Comparison of ENCODE assay signal across 15 mouse cellular contexts in the genomic region with DNA sequence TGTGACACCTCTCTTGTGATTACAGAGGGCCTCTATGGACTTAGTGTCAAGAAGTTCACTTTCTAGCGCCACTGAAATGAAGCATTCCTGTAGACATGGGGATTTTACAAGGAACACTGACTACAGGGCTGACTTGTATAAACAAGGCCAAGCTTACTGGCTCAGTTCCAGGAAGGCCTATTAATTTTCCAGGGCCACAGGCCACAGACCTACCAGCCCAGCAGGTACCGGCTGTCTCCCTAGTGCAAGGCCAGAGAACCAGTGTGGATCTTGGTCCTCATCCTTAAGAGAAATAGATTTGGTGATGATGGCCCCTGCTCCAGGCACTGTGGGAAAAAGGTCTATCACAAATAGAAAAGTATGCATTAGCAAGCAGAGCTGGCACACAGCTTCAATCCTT.
DNase-seq lines count a peak whose midpoint lies in the region; ATAC-seq and TF ChIP-seq lines count a peak whose summit lies in the region.
"Had no signal": no experiment of that assay in that cellular context is flagged by ENCODE, and none has a peak within 500 bp of the region (broad histone marks: within the 10 kb centered on the region; RNA-seq: fewer than 3 reads in every experiment).

No protein-coding gene starts in this region.

- no peak for TF ChIP-seq CTCF in lung, postnatal 0 days (IDR thresholded peaks at IDR 0.05)
- TF ChIP-seq CTCF in lung, adult 2 months (IDR thresholded peaks at IDR 0.05; ENCODE audit: insufficient read depth, low read length): no peak

- no peaks in the 10 kb centered on the region for H3K9me3 ChIP-seq in lung, postnatal 0 days (ENCODE audit: low read length)
- H3K9me3 ChIP-seq in stomach, embryonic 16.5 days (replicated peaks; ENCODE audit: control insufficient read depth, low read length): no peaks in the 10 kb centered on the region
- peaks cover 2% of the 10 kb centered on the region; the same call in 1 of the 2 replicates for H3K9me3 ChIP-seq in heart, embryonic 11.5 days (replicated peaks; ENCODE audit: control insufficient read depth, low read length)
- H3K9me3 ChIP-seq: midbrain, embryonic 15.5 days had no signal

- no peak overlapping the region for H3K4me2 ChIP-seq in lung, postnatal 0 days (replicated peaks; ENCODE audit: low read depth, low read length)
- no peak overlapping the region for H3K4me2 ChIP-seq in stomach, embryonic 16.5 days (ENCODE audit: low read depth, low read length)
- no peak overlapping the region for H3K4me2 ChIP-seq in heart, embryonic 11.5 days
- H3K4me2 ChIP-seq: liver, embryonic 11.5 days; midbrain, embryonic 15.5 days had no signal

- TF ChIP-seq POLR2A in lung, adult 2 months (IDR thresholded peaks at IDR 0.05; ENCODE audit: borderline replicate concordance, extremely low read depth, low read depth, low read length): no peak

- H3K27me3 ChIP-seq in lung, postnatal 0 days (replicated peaks; ENCODE audit: insufficient read depth, low read length): no peaks in the 10 kb centered on the region
- no peaks in the 10 kb centered on the region for H3K27me3 ChIP-seq in stomach, embryonic 16.5 days (ENCODE audit: control insufficient read depth, insufficient read depth, low read length)
- H3K27me3 ChIP-seq in heart, embryonic 11.5 days (ENCODE audit: control insufficient read depth, insufficient read depth, low read length): peaks cover 22% of the 10 kb centered on the region
- H3K27me3 ChIP-seq: midbrain, embryonic 15.5 days had no signal

- H3K9ac ChIP-seq in lung, postnatal 0 days (replicated peaks; ENCODE audit: low read depth): no peak overlapping the region
- no peak overlapping the region for H3K9ac ChIP-seq in stomach, embryonic 16.5 days (ENCODE audit: low read length)
- H3K9ac ChIP-seq in heart, embryonic 11.5 days (ENCODE audit: low read depth, low read length): no peak overlapping the region
- H3K9ac ChIP-seq: midbrain, embryonic 15.5 days had no signal

- no peaks in the 10 kb centered on the region for H3K4me1 ChIP-seq in lung, postnatal 0 days (ENCODE audit: insufficient read depth, low read depth, low read length)
- no peaks in the 10 kb centered on the region for H3K4me1 ChIP-seq in lung, adult 2 months (ENCODE audit: control insufficient read depth, insufficient read depth, low read length)
- 0 out of 2 replicates have a peak, but pooled peaks cover 5% of the 10 kb centered on the region for H3K4me1 ChIP-seq in stomach, embryonic 16.5 days (ENCODE audit: control insufficient read depth, insufficient read depth, low read length)
- peaks cover 6% of the 10 kb centered on the region; the same call in 1 of the 2 replicates for H3K4me1 ChIP-seq in heart, embryonic 11.5 days (ENCODE audit: control insufficient read depth, insufficient read depth, low read length)
- H3K4me1 ChIP-seq: midbrain, embryonic 15.5 days had no signal

- peak; percentile 5 for DNase-seq in cerebellum, adult 9-11 months
- no peak for DNase-seq in cerebellum, adult 11-12 months
- DNase-seq in lung, postnatal 0 days (ENCODE audit: low spot score): peak; percentile 14
- no peak for DNase-seq in lung, adult 2 months
- DNase-seq in forelimb bud, embryonic 11.5 days (ENCODE audit: low read depth, low spot score): peak; percentile 29
- DNase-seq in left cerebral cortex, postnatal 14 days (ENCODE audit: low spot score in 2 of 2): no peak
- DNase-seq: B cell, adult 2 months; cerebellum, adult 11 months; heart, adult 18-20 months had no signal

- ATAC-seq in lung, postnatal 0 days: no peak
- ATAC-seq in stomach, embryonic 16.5 days (ENCODE audit: insufficient read depth, low FRiP score): peak; percentile 69; the same call in 1 of the 2 replicates
- ATAC-seq in heart, embryonic 11.5 days (replicated peaks; ENCODE audit: insufficient number of reproducible peaks, low FRiP score, low TSS enrichment): no peak
- ATAC-seq: hindbrain, postnatal 0 days; midbrain, embryonic 15.5 days had no signal

- 18% methylated on average over 2 of the region's 2 CpGs for WGBS in lung, postnatal 0 days
- WGBS in lung, adult 2 months: 44% methylated on average over 2 of the region's 2 CpGs
- WGBS in stomach, embryonic 16.5 days: 19% methylated on average over 2 of the region's 2 CpGs
- WGBS in heart, embryonic 11.5 days (ENCODE audit: insufficient replicate concordance): 30% methylated on average over 2 of the region's 2 CpGs

- no peaks in the 10 kb centered on the region for H3K36me3 ChIP-seq in lung, postnatal 0 days (ENCODE audit: insufficient read depth, low read length)
- H3K36me3 ChIP-seq in stomach, embryonic 16.5 days (ENCODE audit: control insufficient read depth, insufficient read depth, low read length): no peaks in the 10 kb centered on the region
- H3K36me3 ChIP-seq in heart, embryonic 11.5 days (ENCODE audit: control insufficient read depth, insufficient read depth, low read length): no peaks in the 10 kb centered on the region
- H3K36me3 ChIP-seq: midbrain, embryonic 15.5 days had no signal

- intact Hi-C loops in left cerebral cortex, postnatal 14 days (cut with DNase I): no loop called here

- TF ChIP-seq EP300 in lung, postnatal 0 days (IDR thresholded peaks at IDR 0.05): no peak

- H3K27ac ChIP-seq in lung, postnatal 0 days (ENCODE audit: low read length): no peak overlapping the region
- no peak overlapping the region for H3K27ac ChIP-seq in stomach, embryonic 16.5 days (ENCODE audit: low read length)
- no peak overlapping the region for H3K27ac ChIP-seq in heart, embryonic 11.5 days (ENCODE audit: low read depth, low read length)
- H3K27ac ChIP-seq: hindbrain, postnatal 0 days; macrophage; midbrain, embryonic 15.5 days had no signal

- no peak overlapping the region for H3K4me3 ChIP-seq in lung, postnatal 0 days (ENCODE audit: low read depth, low read length)
- H3K4me3 ChIP-seq in lung, adult 2 months (replicated peaks; ENCODE audit: extremely low read depth, low read depth, low read length): no peak overlapping the region
- H3K4me3 ChIP-seq in stomach, embryonic 16.5 days (replicated peaks; ENCODE audit: low read length): no peak overlapping the region
- H3K4me3 ChIP-seq in heart, embryonic 11.5 days (ENCODE audit: low read depth, low read length): no peak overlapping the region
- H3K4me3 ChIP-seq: midbrain, embryonic 15.5 days had no signal

Comparison
In these comparisons a context has a peak if more than half of its experiments do, and no peak if none do; other contexts are left out.
1. DNase-seq: peak in cerebellum, adult 9-11 months (single experiment), lung, postnatal 0 days (single experiment) and forelimb bud, embryonic 11.5 days (single experiment); none in cerebellum, adult 11-12 months (single experiment), lung, adult 2 months (single experiment) and left cerebral cortex, postnatal 14 days (0 of 2).